Mouse (Mus musculus) hindbrain, embryonic 10.5 days (tissue): ENCODE measurements around the gene Cyfip1. TPM values are rescaled to one million over a fixed set of nuclear protein-coding genes. Genes with fewer than 3 reads are reported as not detected.

Experiments
- DNase-seq: peaks from one replicate; pipeline ENCODE4 v3.0.0-alpha.2; 2017; ENCODE audit warnings: low spot score
- H3K27ac ChIP-seq: fragments of 300-500 bp; sonication (generic); 2 replicates; pipeline ENCODE4 v1.5.1; 2016; ENCODE audit warnings: mild to moderate bottlenecking, moderate library complexity
- H3K27me3 ChIP-seq: fragments of 300-500 bp; sonication (generic); 2 replicates; pipeline ENCODE4 v1.6.1; 2016; ENCODE audit warnings: mild to moderate bottlenecking; ENCODE audit not compliant: poor library complexity, insufficient read depth, severe bottlenecking
- H3K36me3 ChIP-seq: fragments of 300-500 bp; sonication (generic); 2 replicates; pipeline ENCODE4 v1.6.1; 2016; ENCODE audit warnings: mild to moderate bottlenecking, moderate library complexity
- H3K4me1 ChIP-seq: fragments of 300-500 bp; sonication (generic); replicated peaks from 2 replicates; pipeline ENCODE4 v1.6.1; 2016; ENCODE audit warnings: mild to moderate bottlenecking
- H3K4me3 ChIP-seq: fragments of 300-500 bp; sonication (generic); 2 replicates; pipeline ENCODE4 v1.5.1; 2016; ENCODE audit warnings: mild to moderate bottlenecking, moderate library complexity
- H3K9me3 ChIP-seq: fragments of 300-500 bp; sonication (generic); 2 replicates; pipeline ENCODE4 v1.6.1; 2016; ENCODE audit warnings: mild to moderate bottlenecking, moderate library complexity
- WGBS: fragments of 180-500 bp; shearing (Covaris S2); methylation state at CpG from one replicate; pipeline ENCODE4 v1.1.7; 2016; 5-methylcytosine and 5-hydroxymethylcytosine counted together
- polyA plus RNA-seq: library from polyadenylated mRNA; unstranded; fragments of >200 nt; fragmentation: Nextera tagmentation; extraction: Ambion mirVana; gene quantifications from 2 replicates; pipeline ENCODE4 v1.2.1, GENCODE M21; 2016

Gene Cyfip1
- polyA plus RNA-seq, 1 experiment from 2014 or later: 75.2 TPM

DNA sequence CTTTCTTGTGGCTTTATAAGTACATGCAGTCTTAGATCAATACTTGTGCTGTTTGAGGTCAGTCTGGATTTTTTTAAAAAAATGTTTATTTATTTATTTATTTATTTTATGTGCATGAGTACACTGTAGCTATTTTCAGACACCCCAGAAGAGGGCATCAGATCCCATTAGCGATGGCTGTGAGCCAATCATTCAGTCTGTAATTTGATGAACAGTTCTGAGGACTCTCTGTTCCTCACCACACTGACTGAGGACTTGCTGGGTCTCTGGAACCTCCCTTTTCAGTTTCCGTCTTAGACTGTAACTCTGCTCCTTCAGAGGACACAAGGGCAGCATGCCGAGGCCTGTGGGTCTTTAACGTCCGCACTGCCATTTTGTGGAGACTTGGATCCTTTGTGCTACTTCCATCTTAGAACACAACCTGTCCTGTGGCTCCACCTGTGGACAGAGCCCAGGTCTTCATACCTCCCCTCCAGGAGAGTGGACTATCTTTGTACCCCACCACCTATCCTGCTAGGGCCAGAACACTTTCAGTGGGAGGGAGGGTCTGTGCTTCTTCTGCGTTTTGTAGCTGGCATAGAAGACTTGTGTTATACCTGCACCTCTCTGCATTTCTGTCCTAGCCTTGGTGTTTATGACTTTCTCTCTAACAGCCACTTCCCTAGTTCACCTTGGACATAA, 28.9 kb downstream of the Cyfip1 start:
- DNase-seq: no peak
- Histone ChIP-seq H3K4me1 (no peaks in the 10 kb centered on the region; the same call in 1 of the 2 replicates), H3K27ac (no peak overlapping the region), H3K36me3 (peaks cover 34% of the 10 kb centered on the region), H3K4me3 (no peak overlapping the region), H3K9me3 (no peaks in the 10 kb centered on the region), H3K27me3 (no peaks in the 10 kb centered on the region)
- 91% methylated on average over 6 of the region's 6 CpGs for WGBS

DNA sequence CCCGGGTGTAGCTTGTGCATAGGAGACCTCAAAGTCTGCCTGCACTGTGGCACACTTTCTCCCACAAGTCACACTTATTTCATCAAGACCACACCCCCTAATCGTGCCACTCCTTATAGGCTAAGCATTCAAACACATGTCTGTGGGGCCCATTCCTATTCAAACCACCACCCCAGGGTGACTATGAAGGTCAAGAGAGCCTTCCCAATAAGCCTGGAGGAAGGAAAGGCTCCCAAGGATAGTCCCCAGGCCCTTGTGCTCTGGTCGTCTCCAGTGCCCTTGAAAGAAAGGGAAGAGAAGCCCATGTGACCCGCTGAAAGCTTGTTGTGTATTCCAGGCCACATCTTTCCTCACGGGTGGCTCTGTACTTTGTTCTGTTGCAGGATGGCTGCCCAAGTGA, 29.9 kb downstream of the Cyfip1 start:
- WGBS: 83% methylated on average over 5 of the region's 5 CpGs
- DNase-seq: no peak
- Histone ChIP-seq H3K4me1 (no peaks in the 10 kb centered on the region; the same call in 1 of the 2 replicates), H3K4me3 (no peak overlapping the region), H3K9me3 (no peaks in the 10 kb centered on the region), H3K27ac (no peak overlapping the region), H3K36me3 (peaks cover 43% of the 10 kb centered on the region), H3K27me3 (no peaks in the 10 kb centered on the region)

GRCm38 (mm10) chr7:55874703-55875102, 33.2 kb downstream of the Cyfip1 start:
- H3K27ac ChIP-seq: no peak overlapping the region
- peaks cover 76% of the 10 kb centered on the region for H3K36me3 ChIP-seq
- no peaks in the 10 kb centered on the region for H3K9me3 ChIP-seq
- no peaks in the 10 kb centered on the region for H3K27me3 ChIP-seq
- 91% methylated on average over 7 of the region's 7 CpGs for WGBS
- no peak overlapping the region for H3K4me3 ChIP-seq
- no peaks in the 10 kb centered on the region for H3K4me1 ChIP-seq
- DNase-seq: no peak

DNA sequence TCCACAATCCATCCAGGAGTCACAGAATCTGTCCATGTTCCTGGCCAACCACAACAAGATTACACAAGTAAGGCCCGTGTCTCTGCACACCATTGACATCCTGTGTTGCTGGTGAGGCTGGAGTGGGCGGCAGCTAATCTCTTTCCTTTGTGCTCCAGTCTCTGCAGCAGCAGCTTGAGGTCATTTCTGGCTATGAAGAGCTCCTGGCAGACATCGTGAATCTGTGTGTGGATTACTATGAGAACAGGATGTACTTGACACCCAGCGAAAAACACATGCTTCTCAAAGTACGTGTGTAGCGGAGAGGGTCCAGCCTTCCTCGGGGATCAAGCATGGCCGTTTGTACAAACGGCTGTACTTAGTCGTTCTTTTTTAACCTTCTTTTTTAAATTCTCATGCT, 36.2 kb downstream of the Cyfip1 start:
- DNase-seq: no peak
- 95% methylated on average over 10 of the region's 10 CpGs for WGBS
- Histone ChIP-seq H3K4me1 (no peaks in the 10 kb centered on the region), H3K36me3 (peaks cover 98% of the 10 kb centered on the region), H3K9me3 (no peaks in the 10 kb centered on the region), H3K27ac (no peak overlapping the region), H3K27me3 (no peaks in the 10 kb centered on the region), H3K4me3 (no peak overlapping the region)

DNA sequence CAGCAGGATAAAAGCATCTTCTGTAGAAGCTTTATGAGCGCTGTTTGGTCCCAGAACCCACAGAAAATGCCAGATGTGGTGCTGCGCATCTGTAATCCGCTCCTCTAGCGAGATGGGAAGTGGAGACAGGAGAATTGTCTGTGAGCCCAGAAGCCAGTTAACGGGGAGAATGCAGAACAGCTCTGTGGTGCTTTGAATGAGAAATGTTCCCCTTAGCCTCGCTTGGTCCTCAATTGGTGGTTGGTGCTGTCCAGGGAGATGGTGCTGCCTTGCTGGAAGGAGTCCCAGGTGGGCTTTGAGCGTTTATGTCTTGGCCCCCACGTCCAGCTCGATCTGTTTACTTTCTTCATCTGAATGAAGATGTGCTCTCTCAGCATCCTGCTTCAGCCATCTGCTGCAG, 39.3 kb downstream of the Cyfip1 start:
- 91% methylated on average over 9 of the region's 9 CpGs for WGBS
- Histone ChIP-seq H3K27ac (no peak overlapping the region), H3K4me1 (no peaks in the 10 kb centered on the region), H3K36me3 (peaks cover 80% of the 10 kb centered on the region), H3K4me3 (no peak overlapping the region), H3K27me3 (no peaks in the 10 kb centered on the region), H3K9me3 (no peaks in the 10 kb centered on the region)
- no peak for DNase-seq

GRCm38 (mm10) chr7:55888603-55889002, 47.1 kb downstream of the Cyfip1 start:
- Histone ChIP-seq H3K36me3 (peaks cover 74% of the 10 kb centered on the region), H3K4me1 (no peaks in the 10 kb centered on the region), H3K27me3 (no peaks in the 10 kb centered on the region), H3K27ac (no peak overlapping the region), H3K4me3 (no peak overlapping the region), H3K9me3 (no peaks in the 10 kb centered on the region)
- 90% methylated on average over 4 of the region's 4 CpGs for WGBS
- no peak for DNase-seq

DNA sequence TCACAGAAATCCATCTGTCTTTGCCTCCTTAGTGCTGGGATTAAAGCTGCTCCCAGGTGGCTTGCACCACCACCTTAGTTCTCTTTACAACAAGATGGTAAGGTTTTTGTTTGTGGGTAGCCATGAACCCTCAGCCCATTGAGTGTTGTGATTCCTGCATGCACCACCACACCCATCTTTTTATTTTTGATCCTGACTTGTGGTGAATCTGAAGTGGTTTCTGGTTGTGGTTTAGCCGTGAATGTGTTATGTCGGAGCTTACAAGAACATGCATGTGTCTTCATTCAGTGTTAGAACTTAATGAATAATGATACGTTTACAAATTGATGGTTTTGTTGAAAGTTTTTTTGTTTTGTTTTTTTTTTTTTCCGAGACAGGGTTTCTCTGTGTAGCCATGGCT, 48.5 kb downstream of the Cyfip1 start:
- Histone ChIP-seq H3K4me3 (no peak overlapping the region), H3K27me3 (no peaks in the 10 kb centered on the region), H3K4me1 (no peaks in the 10 kb centered on the region), H3K9me3 (no peaks in the 10 kb centered on the region), H3K36me3 (peaks cover 80% of the 10 kb centered on the region), H3K27ac (no peak overlapping the region)
- WGBS: 93% methylated on average over 4 of the region's 4 CpGs
- DNase-seq: no peak

DNA sequence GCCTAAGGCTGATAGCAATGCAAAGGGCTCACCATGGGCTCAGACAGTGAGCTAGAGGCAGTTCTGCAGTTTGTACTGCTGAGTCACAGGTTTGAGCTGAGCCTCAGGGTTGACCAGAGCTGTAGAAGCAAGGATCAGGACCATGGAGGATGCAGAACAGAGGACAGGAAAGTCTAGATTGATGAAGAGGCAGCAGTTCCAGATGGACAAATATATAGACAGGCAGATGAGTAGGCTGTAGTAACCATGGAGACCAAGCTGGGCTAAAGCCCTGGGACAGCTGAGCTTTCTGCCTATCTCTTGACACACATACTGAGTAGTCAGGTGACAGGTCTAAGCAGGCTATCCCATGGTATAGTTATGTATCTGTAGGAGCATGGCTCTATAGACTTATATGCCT, 49.2 kb downstream of the Cyfip1 start:
- Histone ChIP-seq H3K27ac (no peak overlapping the region), H3K9me3 (no peaks in the 10 kb centered on the region), H3K27me3 (no peaks in the 10 kb centered on the region), H3K4me3 (no peak overlapping the region), H3K4me1 (no peaks in the 10 kb centered on the region), H3K36me3 (peaks cover 86% of the 10 kb centered on the region)
- no peak for DNase-seq

DNA sequence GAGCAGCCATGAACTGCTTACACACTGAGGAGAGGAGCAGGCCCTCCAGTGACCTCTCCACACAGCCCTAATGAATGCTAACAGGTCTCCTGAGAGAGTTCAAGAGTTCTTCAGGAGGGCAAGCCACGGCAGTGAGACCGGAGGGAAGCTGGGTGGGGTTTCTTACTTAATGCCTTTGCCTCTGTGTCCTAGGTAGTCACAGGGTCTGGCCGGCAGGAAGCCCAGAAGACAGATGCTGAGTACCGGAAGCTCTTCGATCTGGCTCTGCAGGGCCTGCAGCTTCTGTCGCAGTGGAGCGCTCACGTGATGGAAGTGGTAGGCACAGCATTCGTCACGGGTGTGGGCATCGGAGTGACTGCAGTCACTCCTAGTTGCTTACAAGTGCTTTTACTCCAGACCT, 50.3 kb downstream of the Cyfip1 start:
- Histone ChIP-seq H3K4me3 (no peak overlapping the region), H3K27ac (no peak overlapping the region), H3K9me3 (no peaks in the 10 kb centered on the region), H3K27me3 (no peaks in the 10 kb centered on the region), H3K4me1 (no peaks in the 10 kb centered on the region), H3K36me3 (peaks cover 87% of the 10 kb centered on the region)
- WGBS: 92% methylated on average over 11 of the region's 11 CpGs
- no peak for DNase-seq

DNA sequence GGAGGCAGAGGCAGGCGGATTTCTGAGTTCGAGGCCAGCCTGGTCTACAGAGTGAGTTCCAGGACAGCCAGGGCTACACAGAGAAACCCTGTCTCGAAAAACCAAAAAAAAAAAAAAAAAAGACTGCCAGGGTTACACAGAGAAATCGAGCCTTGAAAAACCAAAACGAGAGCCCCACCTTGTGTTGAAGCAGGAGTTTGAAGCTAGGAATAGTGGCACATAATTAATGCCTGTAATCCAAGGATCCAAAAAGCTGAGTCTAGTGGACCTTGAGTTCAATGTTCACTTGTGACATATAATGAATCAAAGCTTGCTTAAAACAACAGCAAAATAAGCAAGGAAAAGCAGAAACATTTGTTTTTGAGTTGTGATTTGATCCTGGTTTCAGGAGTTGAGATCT, 62.2 kb downstream of the Cyfip1 start:
- DNase-seq: no peak
- no peak overlapping the region for H3K4me3 ChIP-seq

GRCm38 (mm10) chr7:55905449-55905848, 63.9 kb downstream of the Cyfip1 start:
- H3K27ac ChIP-seq: no peak overlapping the region
- no peaks in the 10 kb centered on the region for H3K4me1 ChIP-seq
- no peak for DNase-seq
- H3K4me3 ChIP-seq: no peak overlapping the region
- no peaks in the 10 kb centered on the region for H3K9me3 ChIP-seq
- no peaks in the 10 kb centered on the region for H3K27me3 ChIP-seq
- 80% methylated on average over 2 of the region's 2 CpGs for WGBS
- H3K36me3 ChIP-seq: peaks cover 98% of the 10 kb centered on the region

More for the DNA sequence above, 62.2 kb downstream of the Cyfip1 start:
- Histone ChIP-seq H3K36me3 (peaks cover 98% of the 10 kb centered on the region), H3K9me3 (no peaks in the 10 kb centered on the region), H3K4me1 (no peaks in the 10 kb centered on the region), H3K27ac (no peak overlapping the region), H3K27me3 (no peaks in the 10 kb centered on the region)
- WGBS: 90% methylated on average over 5 of the region's 5 CpGs

GRCm38 (mm10) chr7:55909519-55909918, 68.0 kb downstream of the Cyfip1 start:
- 97% methylated on average over 1 of the region's 1 CpGs for WGBS
- H3K27ac ChIP-seq: no peak overlapping the region
- peaks cover 98% of the 10 kb centered on the region for H3K36me3 ChIP-seq
- DNase-seq: no peak
- H3K4me1 ChIP-seq: no peaks in the 10 kb centered on the region
- no peaks in the 10 kb centered on the region for H3K9me3 ChIP-seq
- H3K4me3 ChIP-seq: no peak overlapping the region
- no peaks in the 10 kb centered on the region for H3K27me3 ChIP-seq

DNA sequence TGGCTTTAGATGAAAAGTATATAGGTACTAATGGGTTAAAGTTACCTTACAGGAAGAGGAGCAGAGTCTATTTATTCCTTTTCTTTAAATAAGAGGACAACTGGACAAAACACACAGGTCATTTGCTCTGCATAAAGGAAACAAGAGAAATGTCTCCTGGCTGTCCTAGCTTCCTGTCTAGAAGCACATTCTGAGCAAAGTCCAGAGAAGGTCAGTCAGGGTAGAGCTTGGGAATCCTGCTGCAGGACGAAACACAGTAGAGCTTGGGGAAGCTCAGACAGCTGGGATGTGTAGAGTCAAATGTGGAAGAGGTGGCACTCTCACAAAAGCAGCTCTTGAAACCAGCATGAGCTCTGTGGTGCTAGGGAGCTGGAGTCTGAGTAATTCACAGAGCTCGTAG, 68.8 kb downstream of the Cyfip1 start:
- WGBS: 84% methylated on average over 2 of the region's 2 CpGs
- peaks cover 98% of the 10 kb centered on the region for H3K36me3 ChIP-seq
- H3K27ac ChIP-seq: no peak overlapping the region
- H3K4me3 ChIP-seq: no peak overlapping the region
- DNase-seq: no peak
- no peaks in the 10 kb centered on the region for H3K4me1 ChIP-seq
- H3K27me3 ChIP-seq: no peaks in the 10 kb centered on the region
- no peaks in the 10 kb centered on the region for H3K9me3 ChIP-seq

DNA sequence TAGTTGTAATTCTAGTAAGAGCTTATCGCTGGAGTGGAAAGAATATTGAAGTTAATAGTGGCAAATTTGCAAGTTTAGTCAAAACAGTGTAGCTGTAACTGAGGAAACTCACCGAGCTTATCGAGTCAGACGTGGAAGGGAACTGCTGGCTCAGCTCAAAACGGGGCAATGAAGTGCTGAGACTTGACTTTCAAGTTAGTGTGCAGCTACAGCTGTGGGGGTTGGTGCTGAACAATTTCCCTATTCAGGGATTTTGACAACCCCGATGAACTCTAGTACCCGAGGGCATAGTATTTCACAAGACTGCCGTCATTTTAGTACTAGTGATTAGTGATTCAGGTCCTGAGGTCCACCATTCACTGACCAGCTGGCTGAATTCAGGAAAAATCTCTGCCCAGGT, 69.8 kb downstream of the Cyfip1 start:
- WGBS: 88% methylated on average over 8 of the region's 8 CpGs
- H3K36me3 ChIP-seq: peaks cover 98% of the 10 kb centered on the region

More for the DNA sequence above, 69.8 kb downstream of the Cyfip1 start:
- no peak overlapping the region for H3K4me3 ChIP-seq
- no peaks in the 10 kb centered on the region for H3K27me3 ChIP-seq
- no peaks in the 10 kb centered on the region for H3K9me3 ChIP-seq
- H3K4me1 ChIP-seq: no peaks in the 10 kb centered on the region
- no peak for DNase-seq
- H3K27ac ChIP-seq: no peak overlapping the region
